Mouse (Mus musculus) spleen, adult 2 months (tissue): ENCODE data around the gene Ercc2. TPM values are rescaled to one million over a fixed set of nuclear protein-coding genes. Genes with fewer than 3 reads are reported as not detected.

Source experiments
- DNase-seq, 2 experiments: peaks; one replicate each; pipeline versions ENCODE4 v3.0.0 to v3.0.0-alpha.2; 2012 to 2021; ENCODE audit warnings: low spot score in 2 of 2, low read depth in 1 of 2
- H3K27ac ChIP-seq: fragments of 200-500 bp; 2 replicates; pipeline ENCODE4 v1.5.1; 2012; ENCODE audit warnings: low read length, inconsistent platforms; ENCODE audit not compliant: insufficient read depth
- H3K27me3 ChIP-seq: fragments of 200-500 bp; 2 replicates; pipeline ENCODE4 v1.6.1; 2012; ENCODE audit warnings: mild to moderate bottlenecking, moderate library complexity, low read length, inconsistent platforms; ENCODE audit not compliant: control insufficient read depth, insufficient read depth
- H3K36me3 ChIP-seq: fragments of 200-500 bp; 2 replicates; pipeline ENCODE4 v1.6.1; 2012; ENCODE audit warnings: mild to moderate bottlenecking, low read length, inconsistent platforms; ENCODE audit not compliant: control insufficient read depth, insufficient read depth
- H3K4me1 ChIP-seq: fragments of 200-500 bp; 2 replicates; pipeline ENCODE4 v1.6.1; 2011; ENCODE audit warnings: inconsistent platforms; ENCODE audit not compliant: control insufficient read depth, insufficient read depth, insufficient read length
- H3K4me3 ChIP-seq: fragments of 200-500 bp; 2 replicates; pipeline ENCODE4 v1.5.1; 2011; ENCODE audit warnings: mild to moderate bottlenecking, inconsistent platforms; ENCODE audit not compliant: insufficient read depth, insufficient read length; ENCODE audit errors: extremely low read depth
- CTCF ChIP-seq: fragments of 200-500 bp; IDR thresholded peaks from 2 replicates; pipeline ENCODE4 v1.5.1; 2011; ENCODE audit warnings: mild to moderate bottlenecking, inconsistent platforms; ENCODE audit not compliant: insufficient read depth, insufficient read length, insufficient replicate concordance; ENCODE audit errors: extremely low read depth
- POLR2A ChIP-seq: fragments of 200-500 bp; IDR thresholded peaks from 2 replicates; pipeline ENCODE4 v1.6.1; 2011; ENCODE audit warnings: low read depth, low read length, inconsistent platforms
- WGBS: fragments of 180-500 bp; shearing (Covaris S2); methylation state at CpG from one replicate; pipeline ENCODE4 v1.1.7; 2018; 5-methylcytosine and 5-hydroxymethylcytosine counted together
- polyA plus RNA-seq: library from polyadenylated mRNA; depleted of rRNA; stranded (reverse); fragments of >200 nt; gene quantifications from 2 replicates; pipeline ENCODE4 v1.2.3, GENCODE M21; 2012

Ercc2 gene
- polyA plus RNA-seq, 1 experiment: 51.8 TPM

- no peak for TF ChIP-seq POLR2A
- TF ChIP-seq CTCF: no peak
- DNase-seq: no peak
- Histone ChIP-seq H3K4me3 (no peak overlapping the region), H3K27me3 (no peaks in the 10 kb centered on the region), H3K27ac (no peak overlapping the region), H3K4me1 (peaks cover 8% of the 10 kb centered on the region; the same call in 1 of the 2 replicates), H3K36me3 (peaks cover 18% of the 10 kb centered on the region)
- 87% methylated on average over 13 of the region's 13 CpGs for whole genome bisulfite sequencing
Measured at GRCm38 (mm10) chr7:19349188-19349915, 32.5 kb upstream of the Ercc2 start.

GRCm38 (mm10) chr7:19350221-19350620, 31.6 kb upstream of the Ercc2 start:
- TF ChIP-seq CTCF: no peak
- no peak for TF ChIP-seq POLR2A
- H3K36me3 ChIP-seq: peaks cover 22% of the 10 kb centered on the region
- no peaks in the 10 kb centered on the region for H3K27me3 ChIP-seq
- no peak for DNase-seq
- no peak overlapping the region for H3K27ac ChIP-seq
- no peak overlapping the region for H3K4me3 ChIP-seq
- H3K4me1 ChIP-seq: peaks cover 4% of the 10 kb centered on the region; the same call in 1 of the 2 replicates
- 92% methylated on average over 8 of the region's 8 CpGs for WGBS

- Histone ChIP-seq H3K27me3 (no peaks in the 10 kb centered on the region), H3K36me3 (peaks cover 15% of the 10 kb centered on the region), H3K27ac (no peak overlapping the region), H3K4me1 (peaks cover under 1% of the 10 kb centered on the region), H3K4me3 (no peak overlapping the region)
- no peak for DNase-seq
- no peak for TF ChIP-seq CTCF
- no peak for TF ChIP-seq POLR2A
- 98% methylated on average over 5 of the region's 5 CpGs for WGBS
Measured at GRCm38 (mm10) chr7:19354991-19355390, 26.8 kb upstream of the Ercc2 start.

GRCm38 (mm10) chr7:19356311-19356710, 25.5 kb upstream of the Ercc2 start:
- H3K4me1 ChIP-seq: peaks cover 8% of the 10 kb centered on the region
- DNase-seq: no peak
- peaks cover 3% of the 10 kb centered on the region for H3K27me3 ChIP-seq
- no peak overlapping the region for H3K27ac ChIP-seq
- WGBS: 90% methylated on average over 10 of the region's 10 CpGs
- peaks cover 7% of the 10 kb centered on the region for H3K36me3 ChIP-seq
- H3K4me3 ChIP-seq: no peak overlapping the region
- TF ChIP-seq POLR2A (no peak), CTCF (no peak)

GRCm38 (mm10) chr7:19357381-19358375, 24.1 kb upstream of the Ercc2 start:
- no peak for DNase-seq
- H3K4me1 ChIP-seq: peaks cover 12% of the 10 kb centered on the region
- H3K27me3 ChIP-seq: peaks cover 6% of the 10 kb centered on the region
- TF ChIP-seq POLR2A: no peak
- no peak for TF ChIP-seq CTCF
- peaks cover 4% of the 10 kb centered on the region for H3K36me3 ChIP-seq
- H3K4me3 ChIP-seq: no peak overlapping the region
- no peak overlapping the region for H3K27ac ChIP-seq
- WGBS: 91% methylated on average over 25 of the region's 25 CpGs

- Histone ChIP-seq H3K4me3 (peak overlapping the region; percentile 27; the same call in 1 of the 2 replicates), H3K27me3 (peaks cover 6% of the 10 kb centered on the region), H3K36me3 (peaks cover 4% of the 10 kb centered on the region; the same call in 1 of the 2 replicates), H3K4me1 (peaks cover 12% of the 10 kb centered on the region), H3K27ac (no peak overlapping the region)
- TF ChIP-seq CTCF (no peak), POLR2A (no peak)
- 11% methylated on average over 13 of the region's 13 CpGs for WGBS
- no peak for DNase-seq
Measured at GRCm38 (mm10) chr7:19358634-19359033, 23.2 kb upstream of the Ercc2 start.
